Mouse (Mus musculus): ENCODE results near the gene Itgbl1.

Itgbl1 gene

GRCm38 (mm10) chr14:123967996-123968395 lies 308.2 kb downstream of the Itgbl1 start:
- DNase-seq (ENCODE audit: low read depth): no peak

DNA sequence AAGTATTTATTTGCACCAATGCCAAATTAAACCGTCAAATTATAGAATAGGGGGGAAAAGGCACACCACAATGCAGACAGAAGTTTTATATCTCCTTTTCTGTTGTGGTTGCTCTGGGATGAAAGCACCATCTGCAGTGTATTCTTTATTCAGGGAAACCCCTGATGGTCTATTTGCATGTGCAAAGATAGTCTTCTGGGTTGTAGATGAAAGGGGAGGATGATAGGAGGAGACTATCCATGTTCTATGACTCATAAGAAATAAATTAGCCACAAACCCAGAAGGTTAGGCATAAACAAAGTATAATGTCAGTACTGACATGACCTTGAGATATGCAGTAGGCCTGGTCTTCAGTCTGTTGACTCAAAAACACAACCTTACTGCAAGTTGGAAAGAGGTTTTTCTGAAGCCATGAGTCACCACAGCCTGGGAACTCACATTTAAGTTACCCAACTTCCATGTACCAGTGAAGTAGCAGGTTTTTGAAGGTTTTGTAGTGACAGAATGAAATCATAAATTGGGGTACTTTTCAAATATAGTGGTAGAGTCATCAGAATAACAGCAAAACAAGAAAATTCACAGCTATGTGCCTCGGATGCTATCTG lies 330.9 kb downstream of the Itgbl1 start:
- peak; percentile 6 for DNase-seq (ENCODE audit: low read depth)

Measured in NIH3T3 (cell line).